Mouse (Mus musculus) gonadal fat pad, adult 2 months (tissue): Measurements from ENCODE around the gene Gucy2e. TPM values are rescaled to one million over a fixed set of nuclear protein-coding genes. Genes with fewer than 3 reads are reported as not detected.

Source experiments
- DNase-seq: peaks from one replicate; pipeline ENCODE4 v3.0.0-alpha.2; 2012; ENCODE audit warnings: low read depth
- polyA plus RNA-seq: library from polyadenylated mRNA; depleted of rRNA; stranded (reverse); fragments of >200 nt; gene quantifications from 2 replicates; pipeline ENCODE4 v1.2.3, GENCODE M21; 2012

Gene Gucy2e
- polyA plus RNA-seq, 1 experiment: 0.04 TPM

- DNase-seq: no peak
Measured at GRCm38 (mm10) chr11:69236061-69236925, 543 bp downstream of the Gucy2e start.

- peak; percentile 20 for DNase-seq
Measured at GRCm38 (mm10) chr11:69235285-69236060, 1.4 kb downstream of the Gucy2e start.

DNA sequence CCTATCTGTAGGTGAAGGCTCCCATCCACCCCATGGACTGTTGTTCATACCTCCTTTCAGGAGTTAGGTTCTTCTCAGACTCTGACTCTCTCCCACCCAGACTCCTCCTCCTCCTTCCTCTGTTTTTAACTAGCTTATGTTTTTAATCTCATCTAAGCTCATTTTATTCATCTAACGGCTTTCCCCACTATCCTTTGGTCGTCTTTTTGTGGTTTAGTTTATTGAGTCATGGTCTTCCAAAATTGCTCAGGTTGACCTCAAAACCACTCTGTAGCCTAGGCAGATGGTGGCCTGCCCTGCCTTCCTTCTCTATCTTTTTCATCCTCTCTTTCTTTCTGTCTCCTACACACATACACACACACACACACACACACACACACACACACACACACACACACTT lies 3.7 kb downstream of the Gucy2e start:
- no peak for DNase-seq

GRCm38 (mm10) chr11:69230420-69230819 lies 6.4 kb downstream of the Gucy2e start:
- DNase-seq: no peak

- DNase-seq: no peak
Measured at GRCm38 (mm10) chr11:69225715-69226114, 11.1 kb downstream of the Gucy2e start.

GRCm38 (mm10) chr11:69223101-69223500 lies 13.7 kb downstream of the Gucy2e start:
- DNase-seq: no peak

DNA sequence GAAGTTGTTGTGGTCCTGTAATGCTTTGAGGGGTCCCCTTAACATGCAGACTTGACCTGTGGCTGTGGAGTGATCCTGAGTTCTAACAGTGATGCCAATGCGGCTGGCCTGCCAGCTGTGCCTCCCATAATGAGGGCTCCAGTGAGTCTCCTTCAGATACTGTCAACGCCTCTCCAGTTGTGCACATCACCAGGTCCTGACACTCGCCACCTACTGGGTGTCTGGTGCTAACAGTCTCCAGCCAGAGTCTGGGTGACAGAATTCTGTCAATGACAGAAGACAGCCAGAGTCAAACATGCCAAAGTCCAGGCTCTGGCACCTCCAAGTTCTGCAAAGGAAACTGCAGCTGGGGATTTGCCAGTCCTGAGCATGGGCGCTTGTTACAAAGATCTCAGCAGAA lies 15.8 kb downstream of the Gucy2e start:
- DNase-seq: no peak

DNA sequence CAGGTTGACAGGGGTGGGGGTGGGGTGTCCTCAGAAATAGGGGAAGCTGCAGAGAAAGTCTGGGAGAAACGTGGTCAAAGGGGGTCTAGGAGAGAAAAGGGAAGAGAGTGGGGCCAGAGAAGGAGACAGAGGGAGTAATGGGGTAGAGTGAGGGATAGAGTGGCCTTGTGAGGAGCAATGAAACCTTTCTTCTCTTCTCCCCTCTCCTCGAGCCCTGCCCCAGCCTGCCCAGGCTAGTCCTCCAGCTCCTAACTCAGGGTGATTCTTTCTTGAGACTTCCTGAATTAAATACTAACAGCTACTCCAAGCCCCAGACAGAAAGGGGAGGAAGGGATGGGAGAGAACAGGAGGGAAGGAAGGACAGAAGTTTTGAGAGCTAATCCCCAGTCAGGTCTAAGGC lies 18.2 kb downstream of the Gucy2e start:
- DNase-seq: no peak

- DNase-seq: no peak
Measured at GRCm38 (mm10) chr11:69217411-69217810, 19.4 kb downstream of the Gucy2e start.

DNA sequence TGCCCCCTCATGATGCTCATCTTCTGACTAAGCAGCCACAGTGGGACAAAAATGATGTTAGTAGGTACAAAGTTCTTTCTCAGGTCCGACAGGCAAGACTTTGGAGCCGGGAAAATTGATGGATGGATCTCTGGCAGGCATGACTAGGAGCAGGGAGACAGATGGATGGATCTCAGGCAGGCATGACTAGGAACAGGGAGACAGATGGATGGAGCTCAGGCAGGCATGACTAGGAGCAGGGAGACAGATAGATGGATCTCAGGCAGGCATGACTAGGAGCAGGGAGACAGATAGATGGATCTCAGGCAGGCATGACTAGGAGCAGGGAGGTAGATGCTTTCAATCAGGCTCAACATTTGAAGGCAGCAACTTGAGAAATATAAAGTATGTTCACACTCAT lies 25.4 kb downstream of the Gucy2e start:
- no peak for DNase-seq

GRCm38 (mm10) chr11:69202469-69203230 lies 34.2 kb downstream of the Gucy2e start:
- DNase-seq: no peak

- DNase-seq: no peak
Measured at GRCm38 (mm10) chr11:69200231-69200630, 36.6 kb downstream of the Gucy2e start.

DNA sequence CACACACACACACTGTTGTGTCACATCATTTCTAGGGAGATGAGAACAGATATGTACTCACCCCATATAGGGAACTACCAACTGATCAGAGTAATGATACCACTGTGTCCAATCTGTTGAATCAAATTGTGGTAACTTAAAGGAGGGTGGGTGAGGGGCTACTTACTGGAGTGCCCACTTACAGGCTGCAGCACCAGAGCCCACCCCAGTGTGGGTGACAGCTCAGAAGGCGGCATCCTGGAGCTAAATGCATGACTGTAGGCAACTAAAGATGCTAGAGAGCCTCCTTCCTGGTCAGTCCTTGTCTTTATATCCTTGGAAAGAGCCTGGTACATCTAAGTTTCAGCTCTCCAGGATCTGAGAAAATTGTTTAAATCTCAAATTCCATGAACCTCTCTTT lies 37.6 kb downstream of the Gucy2e start:
- no peak for DNase-seq

GRCm38 (mm10) chr11:69197743-69198142 lies 39.1 kb downstream of the Gucy2e start, which contains the start of gene Alox8:
Gene Alox8, minus strand, starts transcription at chr11:69197843.
- no peak for DNase-seq

DNA sequence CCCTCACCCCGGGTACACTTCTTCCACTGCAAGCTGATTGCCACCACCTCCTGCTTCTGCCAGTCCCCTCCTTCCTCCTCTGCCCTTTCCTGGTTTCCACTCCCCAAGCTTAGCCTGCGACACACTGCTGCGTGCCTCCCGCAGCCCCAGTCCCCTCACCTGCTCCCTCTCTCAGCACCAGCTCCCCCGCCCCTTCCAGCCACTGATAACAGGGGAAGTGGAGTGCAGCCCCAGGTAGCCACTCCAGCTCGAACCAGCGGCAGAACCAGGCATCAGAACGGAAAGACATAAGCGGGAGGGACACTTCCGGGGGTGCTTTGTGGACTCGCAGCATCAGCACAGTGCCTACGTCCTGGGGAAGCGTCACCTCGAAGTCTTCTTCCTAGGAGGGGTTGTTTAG lies 39.6 kb downstream of the Gucy2e start:
- no peak for DNase-seq

DNA sequence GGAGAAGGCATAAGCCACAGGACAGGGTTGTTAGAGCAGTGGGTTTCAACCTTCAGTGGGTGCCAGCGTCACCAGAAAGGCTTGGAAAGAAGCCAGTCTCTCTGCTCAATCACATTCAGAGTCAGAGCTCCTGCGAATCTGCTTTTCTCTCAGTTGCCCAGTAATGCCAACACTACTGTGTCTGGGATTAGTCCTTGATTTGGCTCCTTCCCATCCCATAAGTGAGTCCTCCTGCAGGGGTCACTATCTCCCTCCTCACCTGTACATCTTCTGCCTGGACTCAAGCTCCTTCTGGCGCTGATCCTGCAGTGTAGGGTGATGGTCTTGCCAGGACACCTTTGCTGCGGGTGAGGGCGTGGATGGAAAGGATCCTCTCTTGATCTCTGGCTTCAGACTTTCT lies 40.1 kb downstream of the Gucy2e start:
- DNase-seq: no peak

- no peak for DNase-seq
Measured at GRCm38 (mm10) chr11:69192840-69193239, 44.0 kb downstream of the Gucy2e start.

DNA sequence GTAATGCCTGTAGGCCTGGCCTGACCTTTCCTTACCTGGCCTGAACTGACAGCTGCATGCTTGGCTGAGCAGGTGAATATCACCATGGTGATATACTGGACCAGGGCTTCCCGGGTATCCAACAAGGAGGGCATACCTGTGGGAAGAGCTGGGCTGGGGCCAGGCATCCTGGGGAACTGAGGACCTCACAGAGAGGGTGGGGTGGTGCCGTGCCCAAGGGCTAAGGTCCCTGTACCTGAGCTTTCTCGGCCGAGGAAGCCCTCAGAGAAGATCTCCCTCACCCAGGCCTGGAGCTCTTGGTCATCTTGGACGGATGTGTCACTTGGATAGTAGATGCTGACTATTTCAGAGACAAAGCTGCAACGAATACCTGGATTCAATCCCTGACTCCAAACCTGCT lies 50.9 kb downstream of the Gucy2e start:
- DNase-seq: no peak

GRCm38 (mm10) chr11:69185031-69185430 lies 51.8 kb downstream of the Gucy2e start:
- DNase-seq: no peak

DNA sequence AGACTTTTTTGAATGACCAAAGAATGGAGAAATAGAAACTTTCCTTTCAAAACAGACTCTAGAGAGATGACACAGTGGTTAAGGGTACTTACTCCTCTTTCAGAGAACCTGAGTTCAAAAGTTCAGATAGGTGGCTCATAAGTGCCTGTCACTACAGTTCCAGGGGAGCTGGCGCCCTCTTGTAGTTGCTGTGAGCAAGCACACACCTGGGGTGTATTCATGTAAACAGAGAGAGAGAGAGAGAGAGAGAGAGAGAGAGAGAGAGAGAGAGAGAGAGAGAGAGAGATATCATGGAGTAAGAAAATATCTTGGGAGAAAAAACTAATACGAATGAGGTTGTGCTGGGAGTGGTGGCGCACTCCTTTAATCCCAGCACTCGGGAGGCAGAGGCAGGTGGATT lies 56.7 kb downstream of the Gucy2e start:
- DNase-seq: no peak

DNA sequence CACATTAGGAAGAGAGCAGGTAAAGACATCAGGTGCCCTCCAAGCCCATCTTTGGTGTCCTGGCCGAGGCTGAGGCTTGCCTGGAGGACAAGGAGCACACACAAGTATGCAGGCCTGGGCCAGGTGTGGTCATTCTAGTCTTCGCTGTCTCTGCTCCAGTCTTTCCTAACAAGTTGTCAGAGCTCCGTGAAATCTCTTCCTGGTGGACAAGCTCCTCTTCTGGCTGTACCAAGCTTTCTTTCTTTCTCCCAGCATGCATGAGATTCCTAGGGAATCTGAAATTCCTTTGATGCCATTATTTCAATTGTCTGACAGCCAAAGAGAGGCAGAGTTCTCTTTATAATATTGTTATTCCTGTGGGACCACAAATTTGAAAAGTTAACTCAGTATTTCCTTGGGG lies 57.3 kb downstream of the Gucy2e start:
- DNase-seq: no peak

DNA sequence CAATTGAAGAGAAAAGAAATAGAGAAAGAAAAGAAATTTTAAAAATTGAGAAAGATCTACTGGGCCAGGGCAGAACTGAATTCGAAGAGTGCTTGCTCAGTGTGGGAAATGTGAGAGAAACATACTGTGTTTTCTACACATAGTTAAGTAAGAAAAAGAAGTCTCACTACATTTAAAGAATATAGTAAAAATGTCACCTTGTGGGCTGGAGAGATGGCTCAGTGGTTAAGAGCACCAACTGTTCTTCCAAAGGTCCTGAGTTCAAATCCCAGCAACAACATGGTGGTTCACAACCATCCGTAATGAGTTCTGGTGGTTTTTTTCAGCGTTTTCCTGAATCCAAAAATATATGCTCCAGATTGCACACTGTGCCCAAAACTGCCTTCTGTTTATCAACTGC lies 58.3 kb downstream of the Gucy2e start:
- no peak for DNase-seq
